In genomic region chr7:102244782-102245535, GRCm38 (mm10) we compare ENCODE assay signal across 9 mouse cellular contexts. TPM values are rescaled to one million over a fixed set of nuclear protein-coding genes. Genes with fewer than 3 reads are reported as not detected.
DNase-seq lines count a peak whose midpoint lies in the region; ATAC-seq and TF ChIP-seq lines count a peak whose summit lies in the region.
"Had no signal": no experiment of that assay in that cellular context is flagged by ENCODE, and none has a peak within 500 bp of the region (broad histone marks: within the 10 kb centered on the region; RNA-seq: fewer than 3 reads in every experiment).

No protein-coding gene starts in this region.

- TF ChIP-seq CTCF in heart, adult 2 months (IDR thresholded peaks at IDR 0.05): no peak
- no peak for TF ChIP-seq CTCF in olfactory bulb, adult 2 months (IDR thresholded peaks at IDR 0.05; ENCODE audit: insufficient read depth, low read depth, low read length)

- 92% methylated on average over 3 of the region's 3 CpGs for WGBS in limb, embryonic 12.5 days
- 87% methylated on average over 3 of the region's 3 CpGs for WGBS in limb, embryonic 10.5 days
- WGBS in heart, adult 2 months: 54% methylated on average over 3 of the region's 3 CpGs
- WGBS in olfactory bulb, adult 2 months: 79% methylated on average over 3 of the region's 3 CpGs

- H3K9me3 ChIP-seq in limb, embryonic 12.5 days: no peaks in the 10 kb centered on the region
- H3K9me3 ChIP-seq in limb, embryonic 10.5 days (replicated peaks): no peaks in the 10 kb centered on the region

- peaks cover 2% of the 10 kb centered on the region for H3K79me2 ChIP-seq in heart, adult 2 months (replicated peaks; ENCODE audit: control insufficient read depth, insufficient read depth, low read length)

- H3K9ac ChIP-seq in limb, embryonic 12.5 days (replicated peaks): no peak overlapping the region
- no peak overlapping the region for H3K9ac ChIP-seq in heart, adult 2 months (ENCODE audit: low read depth, low read length)

- no peak overlapping the region for H3K4me3 ChIP-seq in limb, embryonic 12.5 days (replicated peaks)
- H3K4me3 ChIP-seq in limb, embryonic 10.5 days: no peak overlapping the region
- H3K4me3 ChIP-seq in heart, adult 2 months: no peak overlapping the region
- no peak overlapping the region for H3K4me3 ChIP-seq in olfactory bulb, adult 2 months (ENCODE audit: insufficient read depth, low read depth, low read length)

- no peak for TF ChIP-seq POLR2A in heart, adult 2 months (IDR thresholded peaks at IDR 0.05; ENCODE audit: insufficient read depth, low read depth, low read length)
- TF ChIP-seq POLR2A in olfactory bulb, adult 2 months (IDR thresholded peaks at IDR 0.05; ENCODE audit: insufficient read depth, low read depth, low read length): no peak

- peaks cover 35% of the 10 kb centered on the region for H3K36me3 ChIP-seq in limb, embryonic 12.5 days
- H3K36me3 ChIP-seq in limb, embryonic 10.5 days: peaks cover 45% of the 10 kb centered on the region
- peaks cover 9% of the 10 kb centered on the region for H3K36me3 ChIP-seq in heart, adult 2 months (ENCODE audit: control insufficient read depth, insufficient read depth, low read length)

- H3K4me2 ChIP-seq in limb, embryonic 12.5 days: no peak overlapping the region

- no peaks in the 10 kb centered on the region for H3K27me3 ChIP-seq in limb, embryonic 12.5 days
- H3K27me3 ChIP-seq in limb, embryonic 10.5 days (ENCODE audit: low read depth, poor library complexity, severe bottlenecking): no peaks in the 10 kb centered on the region
- H3K27me3 ChIP-seq in heart, adult 2 months (ENCODE audit: control insufficient read depth, insufficient read depth, low read length): no peaks in the 10 kb centered on the region

- TF ChIP-seq EP300 in heart, adult 2 months (IDR thresholded peaks at IDR 0.05; ENCODE audit: insufficient read depth, low read depth, low read length): no peak

- peaks cover 41% of the 10 kb centered on the region for H3K4me1 ChIP-seq in limb, embryonic 12.5 days (replicated peaks)
- H3K4me1 ChIP-seq in limb, embryonic 10.5 days: peaks cover 53% of the 10 kb centered on the region
- H3K4me1 ChIP-seq in heart, adult 2 months (ENCODE audit: control insufficient read depth, insufficient read depth, low read length): peaks cover 38% of the 10 kb centered on the region
- peaks cover 13% of the 10 kb centered on the region; the same call in 1 of the 2 replicates for H3K4me1 ChIP-seq in olfactory bulb, adult 2 months (ENCODE audit: control insufficient read depth, insufficient read depth, low read length)

- H3K27ac ChIP-seq in limb, embryonic 12.5 days: 0 out of 2 replicates have a peak overlapping the region, but pooled peaks have one; percentile 30
- H3K27ac ChIP-seq in limb, embryonic 10.5 days: no peak overlapping the region
- H3K27ac ChIP-seq in heart, adult 2 months: peak overlapping the region; percentile 77
- H3K27ac ChIP-seq in olfactory bulb, adult 2 months (ENCODE audit: insufficient read depth, low read depth, low read length): 0 out of 2 replicates have a peak overlapping the region, but pooled peaks have one; percentile 25

- no peak for ATAC-seq in limb, embryonic 12.5 days (ENCODE audit: insufficient number of reproducible peaks, insufficient read depth, low FRiP score, low TSS enrichment, low read depth)
- ATAC-seq: forebrain, embryonic 14.5 days had no signal

- DNase-seq in limb, embryonic 10.5 days (ENCODE audit: low spot score): no peak
- DNase-seq in heart, adult 2 months: peak; percentile 78 to 83
- DNase-seq in kidney, postnatal 36 days: peak; percentile 33 to 54
- DNase-seq in embryo, embryonic 10.5 days (ENCODE audit: low spot score): no peak
- DNase-seq in spleen, postnatal 36 days (ENCODE audit: low spot score in 2 of 2): no peak
- DNase-seq in B cell, adult 2 months: no peak

- intact Hi-C loops in heart, adult 2 months (cut with DNase I): no loop called here

RNA-seq across cellular contexts. Expression of gene Rhog, which starts 10.9 kb away (rescaled TPM):
- polyA plus RNA-seq in limb, embryonic 12.5 days (2016; fragmentation: Nextera tagmentation; extraction: Ambion mirVana): 47.8 and 50.4 TPM in 2 replicates
- polyA plus RNA-seq in limb, embryonic 10.5 days (2016; fragmentation: Nextera tagmentation; extraction: Ambion mirVana): 52.5 and 55.4 TPM in 2 replicates
- total RNA-seq in heart, adult 2 months (2021): 10 to 100 TPM; 22.4 to 26.3 TPM
- polyA plus RNA-seq in heart, adult 2 months (2012; rRNA removed): 22.5 and 34.2 TPM in 2 replicates
- polyA plus RNA-seq in olfactory bulb, adult 2 months (2012; ENCODE audit: insufficient read depth, insufficient read length, low replicate concordance, missing spikeins): not detected in 2 replicates

RNA-seq across cellular contexts. Expression of gene Stim1, which starts 22.6 kb away (rescaled TPM):
- polyA plus RNA-seq in limb, embryonic 12.5 days (2016; fragmentation: Nextera tagmentation; extraction: Ambion mirVana): 17.7 and 25.3 TPM in 2 replicates
- 10.7 and 14.5 TPM in 2 replicates for polyA plus RNA-seq in limb, embryonic 10.5 days (2016; fragmentation: Nextera tagmentation; extraction: Ambion mirVana)
- total RNA-seq in heart, adult 2 months (2021): 10 to 100 TPM; 23.9 to 24.1 TPM
- 22.8 and 26.8 TPM in 2 replicates for polyA plus RNA-seq in heart, adult 2 months (2012; rRNA removed)
- not detected in 2 replicates for polyA plus RNA-seq in olfactory bulb, adult 2 months (2012; ENCODE audit: insufficient read depth, insufficient read length, low replicate concordance, missing spikeins)

RNA-seq across cellular contexts. Expression of gene Pgap2, which starts 35.0 kb away (rescaled TPM):
- polyA plus RNA-seq in limb, embryonic 12.5 days (2016; fragmentation: Nextera tagmentation; extraction: Ambion mirVana): 82.0 and 84.9 TPM in 2 replicates
- 59.6 and 68.5 TPM in 2 replicates for polyA plus RNA-seq in limb, embryonic 10.5 days (2016; fragmentation: Nextera tagmentation; extraction: Ambion mirVana)
- 10 to 100 TPM; 59.7 to 65.4 TPM for total RNA-seq in heart, adult 2 months (2021)
- polyA plus RNA-seq in heart, adult 2 months (2012; rRNA removed): 111 and 124 TPM in 2 replicates
- polyA plus RNA-seq in olfactory bulb, adult 2 months (2012; ENCODE audit: insufficient read depth, insufficient read length, low replicate concordance, missing spikeins): not detected in 2 replicates

RNA-seq across cellular contexts. Expression of gene Nup98, which starts 35.0 kb away (rescaled TPM):
- 50.5 and 51.8 TPM in 2 replicates for polyA plus RNA-seq in limb, embryonic 12.5 days (2016; fragmentation: Nextera tagmentation; extraction: Ambion mirVana)
- 45.5 and 49.7 TPM in 2 replicates for polyA plus RNA-seq in limb, embryonic 10.5 days (2016; fragmentation: Nextera tagmentation; extraction: Ambion mirVana)
- total RNA-seq in heart, adult 2 months (2021): 10 to 100 TPM; 31.9 to 32.9 TPM
- 9.9 and 15.6 TPM in 2 replicates for polyA plus RNA-seq in heart, adult 2 months (2012; rRNA removed)
- polyA plus RNA-seq in olfactory bulb, adult 2 months (2012; ENCODE audit: insufficient read depth, insufficient read length, low replicate concordance, missing spikeins): not detected in 2 replicates

Comparison
In these comparisons a context has a peak if more than half of its experiments do, and no peak if none do; other contexts are left out.
1. DNase-seq: peak in heart, adult 2 months (2 of 2) and kidney, postnatal 36 days (2 of 2); none in limb, embryonic 10.5 days (single experiment), embryo, embryonic 10.5 days (single experiment), spleen, postnatal 36 days (0 of 2) and B cell, adult 2 months (0 of 2).
2. RNA of gene Rhog, which starts 10.9 kb away (polyA plus RNA-seq): 52.5 to 55.4 TPM in limb, embryonic 10.5 days, 47.8 to 50.4 TPM in limb, embryonic 12.5 days and 22.5 to 34.2 TPM in heart, adult 2 months; not detected in olfactory bulb, adult 2 months; every median in the first group is over 10 times any median in the second.
3. RNA of gene Pgap2, which starts 35.0 kb away (polyA plus RNA-seq): 111 to 124 TPM in heart, adult 2 months, 82.0 to 84.9 TPM in limb, embryonic 12.5 days and 59.6 to 68.5 TPM in limb, embryonic 10.5 days; not detected in olfactory bulb, adult 2 months; every median in the first group is over 10 times any median in the second.